Mouse (Mus musculus) lung, adult 2 months (tissue): Measurements from ENCODE around the gene Gm10837. TPM values are rescaled to one million over a fixed set of nuclear protein-coding genes. Genes with fewer than 3 reads are reported as not detected.

Experiments
- DNase-seq: peaks from one replicate; pipeline ENCODE4 v3.0.0; 2022
- H3K4me1 ChIP-seq: fragments of 200-500 bp; 2 replicates; pipeline ENCODE4 v1.6.1; 2011; ENCODE audit warnings: low read length; ENCODE audit not compliant: control insufficient read depth, insufficient read depth
- H3K4me3 ChIP-seq: fragments of 200-500 bp; replicated peaks from 2 replicates; pipeline ENCODE3; 2011; ENCODE audit warnings: low read depth, mild to moderate bottlenecking, control low read depth, low read length; ENCODE audit errors: extremely low read depth
- CTCF ChIP-seq: fragments of 200-500 bp; IDR thresholded peaks from 2 replicates; pipeline ENCODE4 v1.5.1; 2011; ENCODE audit warnings: mild to moderate bottlenecking, low read length, control low read depth; ENCODE audit not compliant: insufficient read depth
- POLR2A ChIP-seq: fragments of 200-500 bp; IDR thresholded peaks from 2 replicates; pipeline ENCODE4 v1.6.1; 2011; ENCODE audit warnings: low read depth, mild to moderate bottlenecking, control low read depth, low read length, borderline replicate concordance; ENCODE audit errors: extremely low read depth
- WGBS: fragments of 180-500 bp; shearing (Covaris S2); methylation state at CpG from one replicate; pipeline ENCODE4 v1.1.7; 2018; 5-methylcytosine and 5-hydroxymethylcytosine counted together
- polyA plus RNA-seq: library from polyadenylated mRNA; depleted of rRNA; stranded (reverse); fragments of >200 nt; gene quantifications from 2 replicates; pipeline ENCODE4 v1.2.3, GENCODE M21; 2012; rRNA removed

Gene Gm10837
- polyA plus RNA-seq, result not detected in 2 replicates

DNA sequence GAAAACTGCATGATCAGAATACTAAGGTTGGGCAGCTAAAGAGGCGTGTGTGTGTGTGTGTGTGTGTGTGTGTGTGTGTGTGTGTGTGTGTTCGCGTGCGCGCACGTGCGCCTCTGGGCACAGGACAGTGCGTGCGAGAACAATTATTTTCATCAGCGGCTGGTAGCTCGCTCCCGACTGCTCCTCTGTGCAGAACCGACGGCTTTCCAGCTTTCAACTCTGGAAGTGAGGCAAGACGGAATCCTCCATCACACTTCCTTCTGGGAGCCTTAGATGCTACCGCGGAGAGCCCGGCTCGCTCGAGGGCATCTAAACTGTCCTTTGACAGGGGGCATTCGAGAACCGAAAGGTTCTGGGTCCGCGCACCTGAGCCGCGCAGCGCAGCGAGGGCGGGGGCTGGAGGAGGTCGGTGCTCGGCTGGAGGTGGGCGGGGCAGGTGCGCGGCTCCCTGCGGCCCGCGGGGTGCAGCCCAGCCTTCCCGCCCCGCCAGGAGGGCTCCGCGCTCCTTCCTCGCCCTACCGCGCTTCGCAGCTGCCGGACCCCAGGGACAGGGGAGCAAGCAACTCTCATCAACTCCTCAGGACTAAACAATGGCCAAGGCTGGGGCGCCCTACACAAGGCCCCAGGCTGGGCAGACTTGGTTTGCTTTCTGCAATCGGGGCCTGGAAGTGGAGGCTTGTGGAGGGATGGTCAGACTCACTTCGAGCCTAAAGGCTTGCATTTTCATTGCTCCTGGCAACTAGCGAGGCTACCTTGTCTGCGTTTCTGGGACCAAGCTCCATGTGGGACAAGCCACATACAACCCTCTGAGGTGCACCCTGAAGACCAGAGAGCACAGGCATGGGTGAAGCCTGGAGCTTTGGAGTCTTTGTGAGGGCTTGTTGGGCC, at the start of gene Gm10837:
Gm10837 (plus strand) TSS at position 146 of the 888 bp plus-strand sequence.
- TF ChIP-seq POLR2A, result no peak
- TF ChIP-seq CTCF, result no peak
- 3% methylated on average over 51 of the region's 51 CpGs for WGBS
- Histone ChIP-seq H3K4me1 (0 out of 2 replicates have a peak, but pooled peaks cover 3% of the 10 kb centered on the region), H3K4me3 (no peak within 1 kb of the TSS)
- DNase-seq, result no peak

DNA sequence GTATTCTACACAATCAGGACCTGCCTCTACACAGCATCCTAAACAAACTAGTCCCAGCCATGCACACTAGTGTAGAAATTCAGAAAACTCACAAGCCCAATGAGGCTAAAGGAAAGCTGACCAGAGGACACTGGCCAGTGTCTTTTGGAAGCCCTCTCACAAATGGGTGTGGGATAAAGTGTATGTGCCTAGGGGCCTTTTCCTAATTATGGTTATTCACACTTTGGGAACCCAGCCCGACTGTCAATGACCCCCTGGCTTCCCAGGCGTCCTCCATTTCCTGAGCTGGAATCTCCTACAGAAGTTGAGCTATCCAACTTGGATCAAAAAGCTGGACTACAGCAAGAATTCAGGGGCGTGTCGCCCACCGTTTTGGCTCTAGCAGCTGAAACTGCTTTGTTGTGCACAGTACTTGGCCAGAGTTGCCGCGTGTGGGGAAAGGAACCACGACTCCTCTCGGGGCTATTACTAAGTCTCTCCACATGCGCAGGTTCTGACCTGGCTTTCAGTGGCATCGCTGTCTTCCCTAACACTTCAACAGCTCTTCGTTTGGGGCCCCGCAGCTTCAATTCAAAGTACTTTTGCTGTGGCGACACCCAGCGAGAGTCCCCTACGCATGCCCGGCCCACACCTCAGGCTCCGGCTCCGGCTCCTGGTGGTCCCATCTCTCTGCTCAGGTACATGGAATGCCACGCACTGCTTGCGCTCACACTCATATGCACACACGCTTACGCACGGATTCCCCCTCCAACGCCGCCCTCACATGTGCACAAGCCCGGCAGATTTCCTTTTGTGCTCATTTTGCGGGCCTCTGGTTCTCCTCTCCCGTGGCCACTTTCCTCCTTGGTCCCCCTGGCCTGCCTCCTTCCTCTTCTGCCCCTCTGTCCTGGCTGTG, 40.5 kb upstream of the Gm10837 start:
- 13% methylated on average over 29 of the region's 29 CpGs for WGBS
- Histone ChIP-seq H3K4me3 (no peak overlapping the region), H3K4me1 (peaks cover 2% of the 10 kb centered on the region; the same call in 1 of the 2 replicates)
- DNase-seq, result no peak
- TF ChIP-seq CTCF (no peak), POLR2A (no peak)

DNA sequence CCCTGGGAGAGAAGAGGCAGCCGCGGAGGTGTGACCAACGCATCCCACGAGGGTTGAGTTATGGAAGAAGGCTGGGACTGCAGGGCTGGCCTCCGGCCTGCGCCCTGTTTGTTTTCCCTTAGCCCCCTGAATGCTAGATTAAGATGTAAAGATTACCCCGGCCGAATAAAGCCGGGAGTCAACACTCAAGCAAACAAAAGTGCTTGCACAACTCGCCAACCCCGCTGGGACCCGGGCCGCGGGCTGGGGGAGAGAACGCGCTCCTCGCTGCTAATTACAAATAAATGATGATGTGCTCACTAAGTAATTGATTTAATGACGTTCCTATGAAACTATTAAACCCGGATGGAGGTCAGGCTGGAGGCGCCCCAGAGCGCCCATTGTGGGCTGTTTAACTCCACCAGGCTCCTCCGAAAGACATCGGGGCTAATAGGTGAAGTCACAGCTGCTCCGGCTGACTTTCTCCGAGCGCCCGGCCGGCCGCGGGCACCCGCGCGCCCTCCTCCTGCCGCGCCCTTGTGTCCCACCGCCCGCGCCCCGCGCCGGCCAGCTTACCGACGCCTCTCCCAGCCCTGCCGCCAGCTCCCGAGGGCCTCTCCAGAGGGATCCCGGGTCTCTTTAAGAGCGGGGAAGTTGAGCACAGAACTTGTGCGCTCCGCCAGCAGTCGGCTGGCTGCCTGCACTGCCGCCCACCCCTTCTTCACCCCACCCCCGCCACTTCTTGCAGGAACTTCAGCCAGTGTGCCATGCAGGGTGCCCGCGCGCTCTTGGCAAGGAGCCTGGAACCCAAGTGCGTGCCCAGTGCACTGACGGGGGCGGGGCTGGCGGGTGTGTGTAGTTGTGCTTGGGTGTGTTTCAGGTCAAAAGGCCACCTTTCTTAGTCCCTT, 39.6 kb upstream of the Gm10837 start, which contains the start of gene Gm5089:
Gm5089 (minus strand) TSS at position 620 of the 887 bp plus-strand sequence.
- no peak for TF ChIP-seq CTCF
- no peak for TF ChIP-seq POLR2A
- Histone ChIP-seq H3K4me1 (peaks cover 2% of the 10 kb centered on the region; the same call in 1 of the 2 replicates), H3K4me3 (no peak within 1 kb of the TSS)
- 1% methylated on average over 59 of the region's 59 CpGs for WGBS
- DNase-seq, result peak; percentile 48

DNA sequence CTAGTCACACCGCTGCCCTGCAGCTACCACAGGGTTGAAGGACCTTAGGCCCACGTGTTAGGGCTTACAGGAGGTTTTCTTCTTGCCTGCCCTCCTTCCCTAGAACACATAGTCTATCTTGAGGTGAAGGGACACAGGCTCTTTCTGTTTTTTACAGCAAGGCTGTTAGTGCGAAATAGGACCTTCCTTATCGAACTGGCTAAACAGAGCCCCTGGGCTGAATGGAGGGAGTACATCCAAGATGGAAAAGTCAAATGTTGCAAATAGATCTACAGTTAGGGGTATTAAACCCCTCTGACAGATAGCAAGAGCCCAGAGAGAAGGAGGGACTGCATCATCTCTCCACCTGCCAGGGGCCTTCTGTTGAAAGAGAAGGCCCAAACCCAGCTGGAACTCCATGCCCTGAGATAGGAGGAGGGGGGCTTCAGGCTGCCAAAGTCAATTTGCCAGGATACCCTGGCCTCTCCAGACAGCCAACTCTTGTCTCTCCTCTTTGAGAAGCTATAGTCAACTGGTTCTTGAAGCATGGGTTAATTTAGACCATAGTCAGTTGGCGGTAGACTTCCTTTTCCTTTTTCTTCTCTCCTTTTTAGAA, 38.7 kb upstream of the Gm10837 start:
- no peak for DNase-seq
- TF ChIP-seq CTCF (no peak), POLR2A (no peak)
- Histone ChIP-seq H3K4me3 (no peak overlapping the region), H3K4me1 (peaks cover 2% of the 10 kb centered on the region; the same call in 1 of the 2 replicates)
- WGBS, result 67% methylated on average over 5 of the region's 5 CpGs

DNA sequence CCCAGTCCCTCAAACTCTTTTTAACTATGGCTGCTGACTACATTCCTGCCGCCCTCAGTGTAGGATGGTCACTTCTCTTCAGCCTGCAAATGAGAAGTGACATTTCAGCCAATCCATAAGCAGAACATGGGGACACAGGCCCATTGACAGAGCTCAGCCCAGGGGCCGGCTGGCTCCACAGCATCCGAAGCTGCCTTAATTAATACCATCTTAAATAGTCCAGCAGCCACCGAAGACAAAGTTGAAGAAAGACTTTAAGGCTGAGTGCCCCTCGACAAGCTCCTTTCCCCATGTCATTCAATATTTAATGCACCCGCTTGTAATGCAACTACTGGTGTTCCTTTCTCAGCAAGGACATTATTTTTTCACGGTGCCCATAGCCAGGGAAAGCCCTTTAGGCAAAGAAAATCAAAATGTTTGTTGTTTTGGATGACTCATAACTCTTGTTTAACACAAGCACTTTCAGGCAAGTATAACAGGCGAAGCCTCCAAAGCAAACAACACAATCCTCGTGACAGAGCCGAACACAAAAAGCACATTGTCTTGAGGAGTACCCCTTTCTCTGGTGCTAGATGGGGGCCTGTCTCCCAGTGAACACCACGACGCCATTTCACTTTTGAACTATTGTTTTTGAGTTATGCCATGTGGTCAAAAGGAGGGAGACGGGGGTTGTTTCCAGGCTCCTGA, 37.5 kb upstream of the Gm10837 start:
- Histone ChIP-seq H3K4me1 (peaks cover 2% of the 10 kb centered on the region; the same call in 1 of the 2 replicates), H3K4me3 (no peak overlapping the region)
- TF ChIP-seq CTCF (no peak), POLR2A (no peak)
- WGBS, result 52% methylated on average over 13 of the region's 13 CpGs
- no peak for DNase-seq

DNA sequence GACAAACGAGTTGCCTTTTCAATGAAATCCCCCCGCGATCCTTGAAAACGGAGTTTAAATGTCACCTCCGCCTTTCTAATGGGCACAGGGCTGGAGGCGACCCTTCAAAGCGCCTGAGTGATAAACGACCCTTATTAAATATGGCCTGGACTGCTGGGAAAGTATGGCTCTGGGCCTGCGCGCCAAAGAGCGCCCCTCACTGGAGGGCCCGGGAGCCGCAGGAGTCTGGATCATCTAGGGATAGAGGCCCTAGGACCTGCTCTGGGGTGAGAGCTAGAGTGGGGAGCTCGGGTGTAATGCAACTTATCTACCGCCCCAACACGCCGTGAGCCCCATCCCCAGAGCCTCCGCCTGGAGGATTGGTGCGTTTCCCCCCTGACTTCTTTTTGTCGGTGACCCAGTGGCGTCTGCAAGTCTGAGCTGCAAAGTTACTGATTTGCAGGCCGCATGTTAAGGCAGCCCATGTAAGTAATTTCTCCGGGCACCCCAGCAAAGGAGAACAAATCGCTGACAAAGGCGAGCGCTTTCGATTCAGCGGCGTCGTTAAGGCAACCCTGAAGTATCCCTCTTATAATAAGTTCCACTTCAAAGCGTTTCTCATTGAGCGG, 36.9 kb upstream of the Gm10837 start:
- 7% methylated on average over 32 of the region's 32 CpGs for WGBS
- H3K4me3 ChIP-seq, result peak overlapping the region; percentile 10

DNA sequence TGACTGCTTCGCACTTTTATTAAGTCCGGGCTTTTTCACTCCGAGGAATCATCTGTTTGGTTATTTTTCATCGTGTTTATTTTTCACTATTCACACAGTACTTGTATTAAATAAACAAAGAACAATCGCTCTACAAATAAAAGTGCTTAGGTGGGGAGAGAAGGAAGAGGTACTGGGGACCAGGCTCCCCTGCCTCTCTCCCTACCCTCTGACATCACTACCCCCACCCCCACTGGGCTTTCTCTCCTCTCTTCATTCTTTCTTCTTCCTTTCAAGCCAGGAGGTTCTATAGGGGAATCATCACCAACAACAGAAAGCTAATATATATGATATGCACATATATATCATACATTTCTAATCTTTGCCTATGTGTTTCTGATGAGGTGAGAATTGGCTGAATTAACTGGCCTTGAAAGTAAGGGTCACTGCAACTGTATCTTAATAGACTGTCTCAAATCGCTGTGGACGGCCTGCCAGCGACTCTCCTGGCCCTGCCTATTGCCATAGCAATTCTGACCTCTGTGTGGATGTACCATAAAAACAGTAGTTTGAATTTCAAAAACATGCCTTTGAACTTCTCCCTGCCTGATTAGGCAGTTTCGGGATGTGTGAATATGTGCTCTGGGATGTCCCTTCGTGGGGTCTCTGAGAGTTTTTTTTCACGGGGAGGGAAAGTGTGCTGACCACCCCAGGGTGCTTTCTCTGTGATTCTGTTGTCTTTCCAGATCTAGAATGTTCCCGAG, 36.2 kb upstream of the Gm10837 start:
- DNase-seq, result no peak
- Histone ChIP-seq H3K4me1 (peaks cover 2% of the 10 kb centered on the region; the same call in 1 of the 2 replicates), H3K4me3 (no peak overlapping the region)
- TF ChIP-seq POLR2A (no peak), CTCF (no peak)
- WGBS, result 27% methylated on average over 12 of the region's 12 CpGs

More for the DNA sequence above, 36.9 kb upstream of the Gm10837 start:
- peak; percentile 31 for DNase-seq
- peaks cover 2% of the 10 kb centered on the region; the same call in 1 of the 2 replicates for H3K4me1 ChIP-seq
- no peak for TF ChIP-seq CTCF
- no peak for TF ChIP-seq POLR2A
